Mouse (Mus musculus) gastrocnemius, adult 2 months (tissue): ENCODE data around the gene Wdr4. TPM values are rescaled to one million over a fixed set of nuclear protein-coding genes. Genes with fewer than 3 reads are reported as not detected.

Source experiments
- DNase-seq: peaks from one replicate; pipeline ENCODE4 v3.0.0; 2022
- H3K27ac ChIP-seq: fragments of 200-600 bp; 2 replicates; pipeline ENCODE4 v1.8.1; 2022; ENCODE audit warnings: mild to moderate bottlenecking
- H3K4me3 ChIP-seq: fragments of 200-600 bp; 2 replicates; pipeline ENCODE4 v1.8.1; 2022; ENCODE audit warnings: mild to moderate bottlenecking, moderate library complexity
- CTCF ChIP-seq: fragments of 200-600 bp; IDR thresholded peaks from 2 replicates; pipeline ENCODE4 v1.8.1; 2022; ENCODE audit warnings: antibody characterized with exemption, mild to moderate bottlenecking, moderate library complexity
- intact Hi-C: fragments of 180-260 bp; cut with DNase I; formaldehyde crosslinking; loops from one replicate; pipeline ENCODE4 v1.15.1; 2025
- total RNA-seq, 2 experiments: library from RNA; stranded (reverse); gene quantifications; 2 replicates each; pipeline ENCODE4 v1.2.3; 2021

The Wdr4 gene
- total RNA-seq, 2 experiments from 2014 or later = 4.3 to 7.7 TPM

GRCm38 (mm10) chr17:31478606-31479005 lies 41.2 kb downstream of the Wdr4 start:
- H3K27ac ChIP-seq = no peak overlapping the region
- H3K4me3 ChIP-seq = no peak overlapping the region
- intact Hi-C loops = no loop called here
- no peak for TF ChIP-seq CTCF
- DNase-seq = no peak

- Histone ChIP-seq H3K27ac (no peak overlapping the region), H3K4me3 (no peak overlapping the region)
- DNase-seq = no peak
- TF ChIP-seq CTCF = no peak
- intact Hi-C loops = no loop called here
These were observed 45.4 kb downstream of the Wdr4 start for GRCm38 (mm10) chr17:31474388-31474787.

- Histone ChIP-seq H3K27ac (no peak overlapping the region), H3K4me3 (no peak overlapping the region)
- intact Hi-C loops = no loop called here
- DNase-seq = no peak
- TF ChIP-seq CTCF = no peak
These were observed 48.9 kb downstream of the Wdr4 start for GRCm38 (mm10) chr17:31470766-31471418.

- Histone ChIP-seq H3K4me3 (no peak overlapping the region), H3K27ac (no peak overlapping the region)
- intact Hi-C loops = no loop called here
- no peak for TF ChIP-seq CTCF
- DNase-seq = no peak
These were observed 51.3 kb downstream of the Wdr4 start for GRCm38 (mm10) chr17:31468496-31468895.

- peak; percentile 47 for TF ChIP-seq CTCF
- intact Hi-C loops = no loop called here
- Histone ChIP-seq H3K27ac (no peak overlapping the region), H3K4me3 (no peak overlapping the region)
- no peak for DNase-seq
These were observed 52.9 kb downstream of the Wdr4 start for GRCm38 (mm10) chr17:31466854-31467253.

GRCm38 (mm10) chr17:31462506-31462905 lies 57.3 kb downstream of the Wdr4 start:
- intact Hi-C loops = no loop called here
- Histone ChIP-seq H3K27ac (no peak overlapping the region), H3K4me3 (no peak overlapping the region)
- TF ChIP-seq CTCF = no peak
- DNase-seq = no peak

GRCm38 (mm10) chr17:31460416-31460815 lies 59.4 kb downstream of the Wdr4 start:
- DNase-seq = no peak
- no peak overlapping the region for H3K4me3 ChIP-seq
- intact Hi-C loops = no loop called here
- H3K27ac ChIP-seq = no peak overlapping the region
- TF ChIP-seq CTCF = no peak

GRCm38 (mm10) chr17:31456723-31457567 lies 62.8 kb downstream of the Wdr4 start:
- Histone ChIP-seq H3K4me3 (no peak overlapping the region), H3K27ac (no peak overlapping the region)
- peak; percentile 77 for DNase-seq
- TF ChIP-seq CTCF = no peak
- intact Hi-C loops = no loop called here

- intact Hi-C loops = no loop called here
- Histone ChIP-seq H3K27ac (peak overlapping the region; percentile 38), H3K4me3 (no peak overlapping the region)
- TF ChIP-seq CTCF = no peak
- DNase-seq = no peak
These were observed 65.7 kb downstream of the Wdr4 start for GRCm38 (mm10) chr17:31454056-31454455.

- H3K27ac ChIP-seq = peak overlapping the region; percentile 31
- intact Hi-C loops = no loop called here
These were observed 66.3 kb downstream of the Wdr4 start for GRCm38 (mm10) chr17:31453476-31453875.

GRCm38 (mm10) chr17:31452816-31453215 lies 67.0 kb downstream of the Wdr4 start:
- intact Hi-C loops = no loop called here
- H3K27ac ChIP-seq = peak overlapping the region; percentile 31
- no peak overlapping the region for H3K4me3 ChIP-seq
- no peak for DNase-seq
- TF ChIP-seq CTCF = no peak

More at GRCm38 (mm10) chr17:31453476-31453875, 66.3 kb downstream of the Wdr4 start:
- DNase-seq = no peak
- TF ChIP-seq CTCF = no peak
- no peak overlapping the region for H3K4me3 ChIP-seq

- no peak for DNase-seq
- intact Hi-C loops = no loop called here
- TF ChIP-seq CTCF = no peak
- Histone ChIP-seq H3K4me3 (no peak overlapping the region), H3K27ac (no peak overlapping the region)
These were observed 68.5 kb downstream of the Wdr4 start for GRCm38 (mm10) chr17:31451179-31451708.

GRCm38 (mm10) chr17:31450206-31450605 lies 69.6 kb downstream of the Wdr4 start:
- Histone ChIP-seq H3K27ac (no peak overlapping the region), H3K4me3 (no peak overlapping the region)
- intact Hi-C loops = no loop called here
- TF ChIP-seq CTCF = no peak
- DNase-seq = no peak
